Mouse (Mus musculus) v-Abl transformed pro-B cells (cell line): ENCODE measurements around the gene Kif5c.

Experiments used
- in situ Hi-C, 2 experiments: fragments of 400-800 bp; cut with MboI; formaldehyde crosslinking; loops; one replicate each; pipeline ENCODE4 v1.15.1; 2025; ENCODE audit not compliant: unreplicated experiment in 2 of 2

The Kif5c gene

GRCm38 (mm10) chr2:49620626-49621117 is 1.6 kb downstream of the Kif5c start:
- in situ Hi-C loops: no loop called here

- in situ Hi-C loops: no loop called here
These were observed 2.1 kb downstream of the Kif5c start for GRCm38 (mm10) chr2:49621234-49621633.

- in situ Hi-C loops: no loop called here
These were observed 6.5 kb downstream of the Kif5c start for GRCm38 (mm10) chr2:49625581-49625980.

- in situ Hi-C loops: no loop called here
These were observed 8.5 kb downstream of the Kif5c start for GRCm38 (mm10) chr2:49627611-49628010.

GRCm38 (mm10) chr2:49628094-49628705 is 9.1 kb downstream of the Kif5c start:
- in situ Hi-C loops: no loop called here

GRCm38 (mm10) chr2:49629181-49629580 is 10.1 kb downstream of the Kif5c start:
- in situ Hi-C loops: no loop called here

- in situ Hi-C loops: no loop called here
These were observed 11.5 kb downstream of the Kif5c start for GRCm38 (mm10) chr2:49630636-49631035.

GRCm38 (mm10) chr2:49633231-49633630 is 14.1 kb downstream of the Kif5c start:
- in situ Hi-C loops: no loop called here

GRCm38 (mm10) chr2:49642761-49643160 is 23.7 kb downstream of the Kif5c start:
- in situ Hi-C loops: no loop called here

DNA sequence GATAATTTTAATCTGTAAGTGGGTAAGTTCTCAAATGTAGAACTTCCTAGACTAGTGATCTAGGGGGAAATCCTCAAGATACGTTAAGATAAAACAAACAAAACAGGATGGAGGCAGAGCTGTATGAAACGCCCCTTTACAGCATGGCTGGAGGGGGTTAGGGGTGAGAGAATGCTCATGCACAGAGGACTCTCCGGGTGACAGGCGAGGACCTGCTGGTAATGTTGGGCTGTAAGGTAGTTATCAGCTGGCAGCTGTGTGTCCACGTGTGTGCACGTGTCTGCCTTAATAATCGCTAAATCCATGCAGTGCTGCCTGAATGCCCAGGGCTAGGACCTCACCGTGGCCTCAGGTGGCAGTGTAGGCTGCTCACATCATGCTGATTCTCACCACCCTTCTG is 24.7 kb downstream of the Kif5c start:
- in situ Hi-C loops: no loop called here

DNA sequence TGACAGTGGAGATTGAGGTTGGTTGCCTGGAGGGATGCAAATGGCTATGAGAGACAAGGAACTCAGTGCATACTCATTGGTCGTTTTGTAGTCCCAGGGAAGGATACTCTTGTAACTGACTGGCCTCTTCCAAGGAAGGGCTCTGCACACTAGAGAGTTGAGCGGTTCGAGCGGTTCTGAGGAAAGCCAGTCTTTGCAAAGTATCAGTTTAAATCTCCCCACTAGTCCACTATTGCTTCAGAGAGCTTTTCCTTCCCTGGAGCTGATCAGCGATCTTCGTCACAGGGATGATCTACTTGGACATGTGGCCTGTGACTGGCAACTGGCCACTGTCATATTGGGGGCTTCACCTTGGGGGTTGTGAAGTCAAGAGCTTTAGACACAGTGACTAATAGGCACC is 28.5 kb downstream of the Kif5c start:
- in situ Hi-C loops: no loop called here

DNA sequence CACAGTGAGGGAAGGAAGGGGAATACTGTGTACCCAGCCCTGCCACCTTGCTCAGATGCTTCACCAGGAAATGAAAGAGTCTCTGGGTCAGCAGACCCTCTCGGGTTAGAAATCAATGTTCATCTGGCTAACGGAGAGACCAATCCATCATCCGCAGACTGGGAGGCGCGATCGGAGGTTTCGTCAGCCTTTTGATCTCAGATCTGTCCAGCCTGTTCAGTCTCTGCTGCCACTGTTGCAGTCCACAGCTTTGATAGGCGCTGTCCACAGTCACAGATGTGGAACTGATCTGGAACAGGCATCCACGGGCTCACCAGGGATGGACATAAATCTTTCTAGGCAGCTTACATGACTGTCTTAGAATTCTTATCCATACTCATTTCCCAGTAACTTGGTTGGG is 29.2 kb downstream of the Kif5c start:
- in situ Hi-C loops: no loop called here

- in situ Hi-C loops: no loop called here
These were observed 29.7 kb downstream of the Kif5c start for GRCm38 (mm10) chr2:49648806-49649205.

GRCm38 (mm10) chr2:49649211-49649610 is 30.1 kb downstream of the Kif5c start:
- in situ Hi-C loops: no loop called here

GRCm38 (mm10) chr2:49651737-49652136 is 32.6 kb downstream of the Kif5c start:
- in situ Hi-C loops: no loop called here

GRCm38 (mm10) chr2:49654606-49655005 is 35.5 kb downstream of the Kif5c start:
- in situ Hi-C loops: no loop called here

- in situ Hi-C loops: no loop called here
These were observed 36.2 kb downstream of the Kif5c start for GRCm38 (mm10) chr2:49655195-49655873.

DNA sequence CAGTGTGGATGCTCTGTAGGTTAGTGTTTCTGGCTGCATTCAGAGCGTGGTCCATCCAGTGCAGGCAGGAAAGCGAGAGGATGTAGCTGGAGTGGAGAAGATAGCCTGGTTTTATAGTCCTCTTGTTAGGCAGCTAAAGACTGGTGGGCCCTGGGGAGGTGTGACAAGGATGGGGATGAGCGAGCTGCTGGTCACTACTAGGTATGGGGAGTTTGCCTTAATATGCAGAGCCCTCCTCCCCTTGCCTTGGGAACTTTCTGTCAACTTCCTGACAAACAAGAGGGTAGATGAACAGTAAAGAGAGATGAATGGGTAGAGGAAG is 36.7 kb downstream of the Kif5c start:
- in situ Hi-C loops: no loop called here

DNA sequence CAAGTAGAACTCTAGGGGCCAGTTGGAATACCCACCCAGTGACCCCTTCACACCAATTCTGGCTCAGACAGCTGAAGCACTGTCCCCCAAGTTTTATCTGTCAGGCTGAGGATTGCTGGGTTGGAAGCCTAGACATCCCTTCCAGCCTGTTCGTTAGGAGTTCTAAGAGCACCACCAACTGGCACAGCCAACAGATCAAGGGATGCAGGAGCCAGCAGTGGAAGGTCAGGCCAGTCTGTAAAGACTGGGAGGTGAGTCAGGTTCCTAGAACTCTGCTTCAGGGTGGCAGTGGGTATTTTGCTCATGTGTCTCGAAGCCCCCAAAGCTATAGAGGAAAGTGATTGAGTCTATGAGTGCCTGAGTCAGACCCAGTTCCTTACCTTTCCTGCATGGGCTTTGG is 37.9 kb downstream of the Kif5c start:
- in situ Hi-C loops: no loop called here

- in situ Hi-C loops: no loop called here
These were observed 38.6 kb downstream of the Kif5c start for GRCm38 (mm10) chr2:49657666-49658065.

DNA sequence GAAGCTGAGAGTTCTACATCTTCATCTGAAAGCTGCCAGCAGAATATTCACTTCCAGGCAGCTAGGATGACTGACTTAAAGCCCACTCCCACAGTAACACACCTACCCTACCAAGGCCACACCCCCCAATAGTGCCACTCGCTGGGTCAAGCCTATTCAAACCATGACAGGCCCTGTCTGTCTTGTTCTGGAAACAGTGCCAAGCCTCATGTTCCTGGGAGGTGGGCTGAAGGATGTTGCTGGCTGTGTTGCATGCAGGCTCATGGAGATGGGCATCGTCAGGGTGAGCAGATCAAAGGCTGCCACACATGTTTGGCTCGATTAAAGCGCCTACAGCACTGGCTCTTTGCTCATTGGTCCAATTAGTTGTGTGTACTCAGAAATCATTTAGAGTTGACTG is 39.9 kb downstream of the Kif5c start:
- in situ Hi-C loops: no loop called here

GRCm38 (mm10) chr2:49659964-49660363 is 40.9 kb downstream of the Kif5c start:
- in situ Hi-C loops: no loop called here
